Mouse (Mus musculus): Measurements from ENCODE around the gene Psmd9.

The Psmd9 gene

DNA sequence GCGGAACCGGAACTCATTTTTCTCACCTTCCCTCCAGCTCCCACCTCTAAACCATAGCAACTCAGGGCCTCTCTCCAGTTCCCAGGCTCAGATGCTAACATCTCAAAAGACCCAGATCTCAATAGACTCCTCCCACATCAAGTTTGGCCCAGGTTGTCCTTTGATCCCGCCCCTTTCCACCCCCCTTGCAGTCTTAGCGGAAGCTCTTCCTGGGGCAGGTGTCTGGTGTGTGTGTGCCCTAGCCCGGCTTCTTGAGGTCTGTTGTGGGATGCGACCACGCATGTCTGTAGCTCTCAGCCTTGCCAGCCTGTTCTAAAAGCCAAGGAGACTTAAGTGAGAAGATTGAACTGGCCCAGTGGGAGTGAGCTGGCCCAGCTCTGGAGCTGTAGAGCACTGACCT lies 18.6 kb upstream of the Psmd9 start:
- no peak for DNase-seq (ENCODE audit: low read depth, low spot score)

GRCm38 (mm10) chr5:123151077-123151476 lies 18.1 kb upstream of the Psmd9 start:
- peak; percentile 52 for DNase-seq (ENCODE audit: low read depth, low spot score)

DNA sequence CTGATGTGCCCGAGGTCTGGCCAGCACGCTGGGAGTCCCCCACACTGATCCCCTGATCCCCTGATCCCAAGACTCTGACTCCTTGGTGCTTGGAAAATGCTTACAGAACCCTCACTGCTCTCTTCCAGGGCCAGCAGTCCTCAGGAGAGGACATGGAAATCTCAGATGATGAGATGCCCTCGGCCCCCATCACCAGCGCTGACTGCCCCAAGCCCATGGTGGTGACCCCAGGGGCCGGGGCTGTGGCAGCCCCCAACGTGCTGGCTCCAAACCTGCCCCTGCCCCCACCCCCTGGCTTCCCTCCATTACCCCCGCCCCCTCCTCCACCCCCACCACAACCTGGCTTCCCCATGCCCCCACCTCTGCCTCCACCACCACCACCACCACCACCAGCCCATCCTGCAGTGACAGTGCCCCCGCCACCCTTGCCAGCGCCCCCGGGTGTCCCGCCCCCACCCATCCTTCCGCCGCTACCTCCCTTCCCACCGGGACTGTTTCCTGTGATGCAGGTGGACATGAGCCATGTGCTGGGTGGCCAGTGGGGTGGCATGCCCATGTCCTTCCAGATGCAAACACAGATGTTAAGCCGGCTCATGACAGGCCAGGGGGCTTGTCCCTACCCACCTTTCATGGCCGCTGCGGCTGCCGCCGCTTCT lies 17.4 kb upstream of the Psmd9 start:
- no peak for DNase-seq (ENCODE audit: low read depth, low spot score)

- DNase-seq (ENCODE audit: low read depth, low spot score), result no peak
These were observed 16.3 kb upstream of the Psmd9 start for GRCm38 (mm10) chr5:123152901-123153300.

GRCm38 (mm10) chr5:123155425-123155824 lies 13.8 kb upstream of the Psmd9 start:
- DNase-seq (ENCODE audit: low read depth, low spot score), result peak; percentile 73

- DNase-seq (ENCODE audit: low read depth, low spot score), result no peak
These were observed 12.4 kb upstream of the Psmd9 start for GRCm38 (mm10) chr5:123156763-123157162.

- DNase-seq (ENCODE audit: low read depth, low spot score), result no peak
These were observed 11.2 kb upstream of the Psmd9 start for GRCm38 (mm10) chr5:123157972-123158371.

DNA sequence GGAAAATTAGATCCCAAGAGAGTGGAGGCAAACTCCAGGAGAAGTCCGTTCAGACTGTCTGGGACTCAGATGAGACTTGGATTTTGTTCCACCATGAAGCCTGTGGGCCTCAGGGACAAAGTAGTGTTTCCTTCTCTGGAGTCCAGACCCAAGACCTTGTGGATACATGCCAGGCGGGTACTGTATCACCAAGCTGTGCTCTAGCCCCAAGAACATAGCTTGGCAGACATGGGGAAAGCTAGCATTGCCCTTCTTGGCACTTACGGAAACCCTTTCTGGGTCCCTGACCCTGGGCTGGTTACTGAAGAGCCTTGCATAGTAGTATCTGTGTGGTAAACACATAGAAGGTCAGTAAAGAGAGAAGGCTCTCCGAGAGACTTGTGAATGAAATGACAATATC lies 9.8 kb upstream of the Psmd9 start:
- DNase-seq (ENCODE audit: low read depth, low spot score), result peak; percentile 83

DNA sequence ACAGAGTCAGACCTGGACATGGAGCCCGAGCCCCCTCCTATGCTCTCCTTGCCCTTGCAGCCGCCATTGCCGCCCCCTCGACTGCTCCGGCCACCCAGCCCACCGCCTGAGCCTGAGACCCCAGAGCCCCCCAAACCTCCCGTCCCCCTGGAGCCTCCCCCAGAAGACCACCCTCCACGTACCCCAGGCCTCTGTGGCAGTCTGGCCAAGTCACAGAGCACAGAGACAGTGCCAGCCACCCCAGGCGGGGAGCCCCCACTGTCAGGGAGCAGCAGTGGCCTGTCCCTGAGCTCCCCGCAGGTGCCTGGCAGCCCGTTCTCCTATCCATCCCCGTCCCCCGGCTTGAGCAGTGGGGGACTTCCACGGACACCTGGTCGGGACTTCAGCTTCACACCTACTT lies 9.3 kb upstream of the Psmd9 start:
- DNase-seq (ENCODE audit: low read depth, low spot score), result no peak

GRCm38 (mm10) chr5:123160341-123160740 lies 8.9 kb upstream of the Psmd9 start:
- DNase-seq (ENCODE audit: low read depth, low spot score), result no peak

GRCm38 (mm10) chr5:123162942-123163341 lies 6.3 kb upstream of the Psmd9 start:
- DNase-seq (ENCODE audit: low read depth, low spot score), result no peak

DNA sequence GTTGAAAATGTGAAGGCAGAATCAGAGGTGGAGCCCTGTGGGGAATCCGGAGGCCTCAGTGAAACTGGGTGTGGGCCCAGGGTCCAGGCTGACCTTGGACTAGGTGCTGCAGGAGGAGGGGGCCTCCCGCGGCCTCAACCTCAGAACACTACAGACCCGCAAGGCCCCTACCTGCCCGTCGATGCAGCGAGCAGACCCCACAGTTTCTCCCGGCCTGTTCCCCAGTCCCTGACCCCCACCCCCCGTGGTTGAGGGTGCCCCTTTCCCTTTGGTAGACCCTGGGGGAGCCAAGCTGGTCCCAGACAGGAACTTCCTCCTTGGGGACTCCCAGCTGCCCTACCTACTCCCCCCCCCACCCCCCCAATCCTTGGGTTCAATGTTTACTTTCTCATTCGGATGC lies 2.8 kb upstream of the Psmd9 start:
- DNase-seq (ENCODE audit: low read depth, low spot score), result no peak

- no peak for DNase-seq (ENCODE audit: low read depth, low spot score)
These were observed 1.6 kb upstream of the Psmd9 start for GRCm38 (mm10) chr5:123167591-123167990.

GRCm38 (mm10) chr5:123170365-123170764 lies 1.2 kb downstream of the Psmd9 start:
- no peak for DNase-seq (ENCODE audit: low read depth, low spot score)

DNA sequence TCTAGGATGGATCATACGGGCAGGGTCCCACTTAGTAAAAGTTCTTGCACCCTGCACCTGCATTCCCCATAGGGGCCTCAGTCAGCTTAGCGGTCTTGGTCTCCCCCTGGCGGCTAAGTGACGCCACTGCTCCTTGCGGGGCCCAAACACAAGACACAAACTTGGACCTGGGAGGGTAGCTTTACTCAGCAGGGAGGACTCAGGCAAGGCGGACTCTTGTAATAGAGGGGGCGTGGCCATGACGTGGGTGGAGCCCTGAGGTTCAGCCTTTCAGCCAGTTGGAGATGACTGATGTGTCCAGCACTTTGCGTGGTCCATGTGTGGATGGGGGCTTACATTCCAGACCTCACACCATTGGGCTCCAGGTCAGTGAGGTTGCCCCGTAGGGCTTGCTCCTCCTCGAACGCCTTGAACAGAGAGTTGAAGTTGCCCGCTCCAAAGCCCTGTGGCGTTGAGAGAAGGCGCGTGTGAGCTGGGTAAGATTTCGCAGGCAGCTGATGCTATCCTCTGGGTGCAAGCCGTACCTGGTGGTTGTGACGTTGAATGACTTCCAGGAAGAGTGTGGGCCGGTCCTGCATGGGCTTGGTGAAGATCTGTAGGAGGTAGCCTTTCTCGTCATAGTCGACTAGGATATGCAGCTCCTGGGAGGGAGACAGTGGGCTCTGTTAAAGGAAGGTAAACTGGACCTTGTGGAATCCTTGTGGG lies 2.6 kb downstream of the Psmd9 start:
- peak; percentile 77 for DNase-seq (ENCODE audit: low read depth, low spot score)

DNA sequence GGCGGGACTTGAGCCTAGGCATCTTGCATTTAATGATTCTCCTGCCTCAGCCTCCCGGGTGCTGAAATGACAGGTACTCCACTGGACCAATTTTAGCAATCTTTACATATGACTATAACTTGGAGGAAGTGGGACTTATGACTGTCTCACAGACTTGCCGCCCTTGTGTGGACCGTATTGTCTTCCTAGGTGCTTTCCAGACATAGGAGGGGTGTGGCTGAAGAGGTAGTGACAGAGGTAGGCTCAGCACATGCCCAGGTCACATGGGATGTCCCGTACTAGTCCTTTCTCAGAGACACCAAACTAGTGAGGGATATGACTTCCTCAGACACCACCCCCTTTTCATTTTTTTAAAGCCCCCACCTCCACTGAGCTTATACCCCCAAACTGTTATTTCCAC lies 9.6 kb downstream of the Psmd9 start:
- DNase-seq (ENCODE audit: low read depth, low spot score), result no peak

DNA sequence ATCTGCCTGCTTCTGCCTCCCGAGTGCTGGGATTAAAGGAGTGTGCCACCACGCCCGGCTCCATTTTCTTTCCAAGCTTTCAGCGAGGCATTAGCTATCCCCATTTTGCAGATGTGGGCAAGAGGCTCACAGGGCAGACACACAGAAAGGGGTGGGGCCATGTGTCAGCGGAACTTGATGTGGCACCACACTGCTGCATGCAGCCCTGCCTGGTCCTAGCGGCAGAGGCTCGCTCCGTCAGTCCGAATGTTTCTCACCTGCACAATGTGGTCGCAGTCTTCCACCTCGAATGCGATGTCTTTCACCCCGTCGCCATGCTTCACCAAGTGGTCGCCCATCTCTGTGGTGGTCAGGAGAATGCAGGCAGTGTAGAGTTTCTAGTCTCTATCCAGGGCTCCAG lies 11.2 kb downstream of the Psmd9 start:
- no peak for DNase-seq (ENCODE audit: low read depth, low spot score)

DNA sequence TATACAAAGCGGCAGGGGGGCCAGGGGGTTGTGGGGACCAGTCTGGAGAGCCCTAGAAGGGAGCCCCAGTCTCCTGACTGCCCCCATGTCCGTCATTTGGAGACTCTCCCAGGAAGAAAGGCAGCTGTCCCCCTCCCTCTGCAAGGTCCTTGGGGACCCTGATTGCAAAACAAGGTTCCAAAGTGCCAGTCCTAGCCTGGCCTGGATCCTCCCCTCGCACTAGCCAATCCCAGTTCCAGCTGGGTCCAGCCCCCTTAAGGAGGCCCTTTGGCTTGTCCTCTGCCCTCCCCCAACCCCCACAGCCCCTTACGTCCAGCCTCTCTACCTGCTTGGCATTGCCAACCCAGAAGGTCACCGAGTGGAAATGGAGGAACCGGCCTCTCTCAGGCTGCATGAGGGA lies 12.3 kb downstream of the Psmd9 start:
- no peak for DNase-seq (ENCODE audit: low read depth, low spot score)

- DNase-seq (ENCODE audit: low read depth, low spot score), result no peak
These were observed 13.4 kb downstream of the Psmd9 start, which contains the start of gene Hpd for GRCm38 (mm10) chr5:123182651-123183050. TSS of gene Hpd (minus strand) at chr5:123182727.

DNA sequence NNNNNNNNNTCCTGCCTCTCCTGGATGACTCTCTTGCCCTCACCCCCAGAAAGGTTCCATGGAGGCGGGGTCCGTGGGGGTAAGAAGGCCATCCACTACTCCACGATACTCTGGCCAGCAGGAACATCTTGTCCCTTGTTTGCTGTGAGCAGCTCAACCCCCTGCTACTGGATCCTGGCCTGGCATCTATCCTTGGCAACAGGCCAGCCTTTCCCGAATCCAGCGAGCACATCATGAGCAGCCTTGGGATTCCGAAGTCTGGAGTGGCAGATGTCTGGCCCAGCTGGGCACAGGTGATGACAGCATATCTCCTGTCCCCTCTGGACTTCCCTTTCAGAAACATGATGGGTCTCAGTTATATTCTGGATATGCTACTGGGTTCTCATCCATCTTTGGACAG lies 16.8 kb downstream of the Psmd9 start:
- DNase-seq (ENCODE audit: low read depth, low spot score), result no peak

GRCm38 (mm10) chr5:123187306-123187705 lies 18.1 kb downstream of the Psmd9 start:
- DNase-seq (ENCODE audit: low read depth, low spot score), result no peak

DNA sequence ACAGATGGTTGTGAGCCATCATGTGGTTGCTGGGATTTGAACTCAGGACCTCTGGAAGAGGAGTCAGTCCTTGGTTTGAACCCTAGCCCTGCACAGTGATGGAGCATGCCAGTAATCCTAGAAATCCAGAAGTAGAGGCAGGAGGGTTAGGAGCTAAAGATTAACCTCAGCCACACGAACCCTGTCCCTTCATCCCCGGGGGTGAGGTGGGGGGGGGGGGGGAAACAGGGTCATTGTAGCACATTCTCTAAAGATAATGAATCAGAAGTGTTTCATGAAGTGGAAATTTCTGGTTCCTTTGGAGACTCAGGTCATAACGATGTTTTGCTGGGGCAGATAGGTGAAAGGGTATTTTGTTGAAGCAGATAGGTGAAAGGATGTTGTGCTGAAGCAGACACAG lies 21.7 kb downstream of the Psmd9 start:
- DNase-seq (ENCODE audit: low read depth, low spot score), result no peak

GRCm38 (mm10) chr5:123191427-123191826 lies 22.2 kb downstream of the Psmd9 start:
- DNase-seq (ENCODE audit: low read depth, low spot score), result no peak
